Mouse (Mus musculus) liver, adult 2 months (tissue): ENCODE data around the gene Bdh1.

Source experiments
- CTCF ChIP-seq: fragments of 200-500 bp; IDR thresholded peaks from 2 replicates; pipeline ENCODE4 v1.5.1; 2011; ENCODE audit warnings: low read depth, low read length, control low read depth
- POLR2A ChIP-seq: fragments of 200-500 bp; IDR thresholded peaks from 2 replicates; pipeline ENCODE4 v1.6.1; 2011; ENCODE audit warnings: low read length, control low read depth; ENCODE audit not compliant: insufficient read depth; ENCODE audit errors: extremely low read depth

- no peak for TF ChIP-seq POLR2A
- TF ChIP-seq CTCF: no peak
Observed at GRCm38 (mm10) chr16:31436085-31436484, 14.0 kb downstream of the Bdh1 start.
